Mouse (Mus musculus) thymus, adult 2 months (tissue): ENCODE data around the gene Lin7a. TPM values are rescaled to one million over a fixed set of nuclear protein-coding genes. Genes with fewer than 3 reads are reported as not detected.

ENCODE experiments used
- DNase-seq: peaks from one replicate; pipeline ENCODE4 v3.0.0; 2021
- H3K27ac ChIP-seq: fragments of 200-500 bp; 2 replicates; pipeline ENCODE4 v1.5.1; 2012; ENCODE audit warnings: low read length, control low read depth; ENCODE audit not compliant: control insufficient read depth, insufficient read depth
- H3K27me3 ChIP-seq: fragments of 200-500 bp; 2 replicates; pipeline ENCODE4 v1.6.1; 2012; ENCODE audit warnings: mild to moderate bottlenecking, low read length, moderate library complexity, mixed read lengths; ENCODE audit not compliant: control insufficient read depth, insufficient read depth
- H3K36me3 ChIP-seq: fragments of 200-500 bp; 2 replicates; pipeline ENCODE4 v1.6.1; 2012; ENCODE audit warnings: mild to moderate bottlenecking, low read length, moderate library complexity; ENCODE audit not compliant: control insufficient read depth, insufficient read depth
- H3K4me1 ChIP-seq: fragments of 200-500 bp; replicated peaks from 2 replicates; pipeline ENCODE4 v1.6.1; 2012; ENCODE audit warnings: low read length; ENCODE audit not compliant: control insufficient read depth, insufficient read depth
- H3K4me3 ChIP-seq: fragments of 200-500 bp; 2 replicates; pipeline ENCODE4 v1.5.1; 2012; ENCODE audit warnings: mild to moderate bottlenecking, low read length, control low read depth, moderate library complexity; ENCODE audit not compliant: control insufficient read depth, insufficient read depth
- CTCF ChIP-seq: fragments of 200-500 bp; IDR thresholded peaks from 2 replicates; pipeline ENCODE4 v1.5.1; 2012; ENCODE audit warnings: mild to moderate bottlenecking, control low read depth, low read length, moderate library complexity, borderline replicate concordance; ENCODE audit not compliant: control insufficient read depth, poor library complexity, insufficient read depth; ENCODE audit errors: extremely low read depth
- POLR2A ChIP-seq: fragments of 200-500 bp; IDR thresholded peaks from 2 replicates; pipeline ENCODE4 v1.6.1; 2012; ENCODE audit warnings: mild to moderate bottlenecking, low read length, control low read depth, moderate library complexity; ENCODE audit not compliant: control insufficient read depth, poor library complexity, insufficient read depth; ENCODE audit errors: extremely low read depth
- WGBS: fragments of 180-500 bp; shearing (Covaris S2); methylation state at CpG from one replicate; pipeline ENCODE4 v1.1.7; 2018; 5-methylcytosine and 5-hydroxymethylcytosine counted together
- polyA plus RNA-seq: library from polyadenylated mRNA; depleted of rRNA; stranded (reverse); fragments of >200 nt; gene quantifications from 2 replicates; pipeline ENCODE4 v1.2.3, GENCODE M21; 2012

Lin7a gene
- polyA plus RNA-seq, 1 experiment, result not detected

- Histone ChIP-seq H3K4me1 (no peaks in the 10 kb centered on the region), H3K27me3 (no peaks in the 10 kb centered on the region), H3K36me3 (no peaks in the 10 kb centered on the region), H3K27ac (no peak overlapping the region), H3K4me3 (no peak overlapping the region)
- WGBS, result 96% methylated on average over 4 of the region's 4 CpGs
- no peak for DNase-seq
- TF ChIP-seq CTCF (no peak), POLR2A (no peak)
Observed at GRCm38 (mm10) chr10:107253191-107253965, 18.1 kb upstream of the Lin7a start.

GRCm38 (mm10) chr10:107254656-107255055 lies 16.8 kb upstream of the Lin7a start:
- Histone ChIP-seq H3K27ac (no peak overlapping the region), H3K36me3 (no peaks in the 10 kb centered on the region), H3K4me3 (no peak overlapping the region), H3K27me3 (no peaks in the 10 kb centered on the region), H3K4me1 (no peaks in the 10 kb centered on the region)
- DNase-seq, result no peak
- TF ChIP-seq POLR2A (no peak), CTCF (no peak)

- no peak for TF ChIP-seq POLR2A
- TF ChIP-seq CTCF, result no peak
- no peak for DNase-seq
- Histone ChIP-seq H3K36me3 (no peaks in the 10 kb centered on the region), H3K4me1 (no peaks in the 10 kb centered on the region), H3K27me3 (no peaks in the 10 kb centered on the region), H3K27ac (no peak overlapping the region), H3K4me3 (no peak overlapping the region)
- WGBS, result 88% methylated on average over 6 of the region's 6 CpGs
Observed at GRCm38 (mm10) chr10:107255351-107256050, 16.0 kb upstream of the Lin7a start.

- Histone ChIP-seq H3K36me3 (no peaks in the 10 kb centered on the region), H3K27me3 (no peaks in the 10 kb centered on the region), H3K4me3 (no peak overlapping the region), H3K27ac (no peak overlapping the region), H3K4me1 (no peaks in the 10 kb centered on the region)
- no peak for DNase-seq
- TF ChIP-seq CTCF, result no peak
- TF ChIP-seq POLR2A, result no peak
- WGBS, result 85% methylated on average over 5 of the region's 5 CpGs
Observed at GRCm38 (mm10) chr10:107256451-107256960, 15.0 kb upstream of the Lin7a start.

GRCm38 (mm10) chr10:107260428-107260827 lies 11.1 kb upstream of the Lin7a start:
- 85% methylated on average over 2 of the region's 2 CpGs for WGBS
- Histone ChIP-seq H3K36me3 (no peaks in the 10 kb centered on the region), H3K4me1 (no peaks in the 10 kb centered on the region), H3K4me3 (no peak overlapping the region), H3K27ac (no peak overlapping the region), H3K27me3 (no peaks in the 10 kb centered on the region)
- no peak for DNase-seq
- no peak for TF ChIP-seq POLR2A
- TF ChIP-seq CTCF, result no peak

GRCm38 (mm10) chr10:107272131-107272803 lies 781 bp downstream of the Lin7a start:
- no peak overlapping the region for H3K4me3 ChIP-seq
- H3K36me3 ChIP-seq, result no peaks in the 10 kb centered on the region
- no peak overlapping the region for H3K27ac ChIP-seq
- TF ChIP-seq POLR2A (no peak), CTCF (no peak)
- whole genome bisulfite sequencing, result 4% methylated on average over 41 of the region's 41 CpGs
- no peaks in the 10 kb centered on the region for H3K27me3 ChIP-seq
- no peak for DNase-seq
- H3K4me1 ChIP-seq, result no peaks in the 10 kb centered on the region
